Mouse (Mus musculus) heart, embryonic 11.5 days (tissue): Measurements from ENCODE around the gene Zbtb45. TPM values are rescaled to one million over a fixed set of nuclear protein-coding genes. Genes with fewer than 3 reads are reported as not detected.

Source experiments
- ATAC-seq: fragments of 200-750 bp; cut with Nextera tagmentation; replicated peaks from 2 replicates; pipeline ENCODE4 v1.8.0; 2017; ENCODE audit warnings: moderate library complexity; ENCODE audit not compliant: insufficient number of reproducible peaks, low FRiP score, low TSS enrichment
- H3K27ac ChIP-seq: fragments of 300-500 bp; sonication (generic); 2 replicates; pipeline ENCODE4 v1.5.1; 2014; ENCODE audit warnings: mild to moderate bottlenecking, low read depth, low read length
- H3K27me3 ChIP-seq: fragments of 300-500 bp; sonication (generic); 2 replicates; pipeline ENCODE4 v1.6.1; 2014; ENCODE audit warnings: mild to moderate bottlenecking, low read length, mixed read lengths; ENCODE audit not compliant: control insufficient read depth, insufficient read depth
- H3K36me3 ChIP-seq: fragments of 300-500 bp; sonication (generic); 2 replicates; pipeline ENCODE4 v1.6.1; 2014; ENCODE audit warnings: mild to moderate bottlenecking, low read length, moderate library complexity, mixed read lengths; ENCODE audit not compliant: control insufficient read depth, insufficient read depth
- H3K4me1 ChIP-seq: fragments of 300-500 bp; sonication (generic); 2 replicates; pipeline ENCODE4 v1.6.1; 2014; ENCODE audit warnings: low read length; ENCODE audit not compliant: control insufficient read depth, insufficient read depth
- H3K4me2 ChIP-seq: fragments of 300-500 bp; sonication (generic); 2 replicates; pipeline ENCODE4 v1.6.1; 2014; ENCODE audit warnings: mild to moderate bottlenecking, moderate library complexity
- H3K4me3 ChIP-seq: fragments of 300-500 bp; sonication (generic); 2 replicates; pipeline ENCODE4 v1.5.1; 2014; ENCODE audit warnings: low read depth, low read length
- H3K9ac ChIP-seq: fragments of 300-500 bp; sonication (generic); 2 replicates; pipeline ENCODE4 v1.6.1; 2014; ENCODE audit warnings: mild to moderate bottlenecking, low read depth, low read length, moderate library complexity
- H3K9me3 ChIP-seq: fragments of 300-500 bp; sonication (generic); replicated peaks from 2 replicates; pipeline ENCODE4 v1.6.1; 2016; ENCODE audit warnings: low read length; ENCODE audit not compliant: control insufficient read depth
- WGBS: fragments of 180-500 bp; shearing (Covaris S2); extraction: QIAGEN DNeasy Blood & Tissue Kit; methylation state at CpG from one replicate; pipeline ENCODE4 v1.1.7; 2014; ENCODE audit not compliant: insufficient replicate concordance; 5-methylcytosine and 5-hydroxymethylcytosine counted together
- polyA plus RNA-seq: library from polyadenylated mRNA; unstranded; fragments of >200 nt; fragmentation: Nextera tagmentation; extraction: Ambion mirVana; gene quantifications from 2 replicates; pipeline ENCODE4 v1.2.1, GENCODE M21; 2014

The Zbtb45 gene
- polyA plus RNA-seq, 1 experiment from 2014 or later, result 13.6 TPM

DNA sequence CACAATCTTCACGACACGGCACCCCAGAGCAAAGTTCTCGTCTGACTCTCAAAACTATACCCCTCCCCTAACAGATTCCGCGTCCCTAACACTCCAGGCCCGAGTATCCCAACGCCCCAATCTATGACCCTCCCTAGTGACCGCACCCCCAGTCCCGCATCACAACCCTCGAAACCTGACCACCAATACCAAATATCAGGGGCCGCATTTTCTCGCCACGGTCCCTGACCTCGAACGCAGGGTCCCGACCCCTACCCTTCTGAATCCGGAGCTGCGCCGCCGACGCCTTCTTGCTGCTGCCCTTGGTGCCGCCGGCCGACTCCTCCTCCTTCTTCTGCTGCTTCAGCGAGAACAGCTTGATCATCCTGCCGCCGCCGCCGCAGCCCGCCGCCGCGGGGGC lies 27.5 kb upstream of the Zbtb45 start:
- ATAC-seq, result peak; percentile 5; the same call in 1 of the 2 replicates
- peaks cover 21% of the 10 kb centered on the region for H3K4me1 ChIP-seq
- H3K4me3 ChIP-seq, result peak overlapping the region; percentile 81
- H3K9me3 ChIP-seq, result no peaks in the 10 kb centered on the region; the same call in 1 of the 2 replicates
- under 1% methylated on average over 32 of the region's 33 CpGs for WGBS
- peak overlapping the region; percentile 99 for H3K27ac ChIP-seq
- H3K4me2 ChIP-seq, result peak overlapping the region; percentile 69
- peaks cover 3% of the 10 kb centered on the region; the same call in 1 of the 2 replicates for H3K27me3 ChIP-seq
- peak overlapping the region; percentile 97 for H3K9ac ChIP-seq
- H3K36me3 ChIP-seq, result peaks cover 17% of the 10 kb centered on the region

DNA sequence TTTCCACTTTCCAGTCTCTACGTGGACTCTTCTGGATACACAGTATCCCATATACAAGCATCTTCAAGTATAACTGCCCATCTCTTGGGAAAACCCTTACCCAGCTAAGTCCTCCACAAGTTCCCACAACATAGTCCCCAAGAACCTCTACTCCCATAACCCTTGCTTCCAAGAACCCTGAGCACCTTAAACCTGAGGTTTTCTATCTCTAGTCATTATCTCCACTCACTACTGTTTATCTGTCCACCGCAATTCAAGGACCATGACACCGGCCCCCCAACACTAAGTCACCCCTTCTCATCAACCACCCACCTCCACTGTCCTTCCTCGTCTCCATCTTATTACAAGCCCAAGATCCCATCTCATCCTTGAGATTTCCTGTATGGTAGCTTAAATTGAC lies 27.0 kb upstream of the Zbtb45 start:
- Histone ChIP-seq H3K36me3 (peaks cover 19% of the 10 kb centered on the region), H3K27me3 (no peaks in the 10 kb centered on the region), H3K4me2 (peak overlapping the region; percentile 69), H3K4me1 (peaks cover 21% of the 10 kb centered on the region), H3K9ac (peak overlapping the region; percentile 97), H3K9me3 (no peaks in the 10 kb centered on the region), H3K27ac (no peak overlapping the region; the same call in 1 of the 2 replicates), H3K4me3 (peak overlapping the region; percentile 81)
- 28% methylated on average over 4 of the region's 4 CpGs for WGBS
- no peak for ATAC-seq

DNA sequence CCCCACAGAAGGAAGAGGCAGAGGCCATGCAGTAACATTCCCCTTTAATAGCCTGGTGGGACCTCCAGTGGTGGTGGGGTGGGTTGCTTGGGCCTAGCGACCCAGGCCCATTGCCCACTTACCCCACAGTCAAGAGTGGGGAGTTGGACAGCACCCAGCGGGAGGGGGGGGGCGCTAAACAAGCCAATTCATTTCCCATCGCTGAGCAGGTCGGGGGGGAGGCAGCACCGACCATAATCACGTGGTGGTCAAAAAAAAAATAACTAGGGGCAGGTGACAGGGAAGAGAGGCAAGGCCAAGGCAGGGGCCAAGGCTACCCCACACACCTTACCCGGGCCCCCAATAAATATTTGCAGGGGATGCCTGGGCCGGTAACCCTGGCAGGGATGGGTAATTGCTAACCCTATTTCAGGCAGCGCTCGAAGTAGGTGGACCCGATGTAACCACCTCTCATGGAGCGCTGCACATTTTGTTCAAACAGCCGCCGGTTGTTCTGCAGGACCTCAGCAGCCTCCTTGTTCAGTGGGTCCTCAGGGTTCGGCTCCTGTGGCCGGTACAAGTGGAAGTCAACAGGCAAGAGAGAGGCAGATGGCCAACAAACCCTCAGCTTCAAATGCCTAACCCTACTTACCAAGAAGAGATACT lies 25.5 kb upstream of the Zbtb45 start:
- 87% methylated on average over 17 of the region's 17 CpGs for WGBS
- Histone ChIP-seq H3K4me3 (peak overlapping the region; percentile 55), H3K4me2 (peak overlapping the region; percentile 82), H3K27ac (peak overlapping the region; percentile 23), H3K9ac (0 out of 2 replicates have a peak overlapping the region, but pooled peaks have one; percentile 23), H3K4me1 (peaks cover 21% of the 10 kb centered on the region), H3K27me3 (no peaks in the 10 kb centered on the region), H3K9me3 (no peaks in the 10 kb centered on the region), H3K36me3 (peaks cover 27% of the 10 kb centered on the region)
- ATAC-seq, result no peak

DNA sequence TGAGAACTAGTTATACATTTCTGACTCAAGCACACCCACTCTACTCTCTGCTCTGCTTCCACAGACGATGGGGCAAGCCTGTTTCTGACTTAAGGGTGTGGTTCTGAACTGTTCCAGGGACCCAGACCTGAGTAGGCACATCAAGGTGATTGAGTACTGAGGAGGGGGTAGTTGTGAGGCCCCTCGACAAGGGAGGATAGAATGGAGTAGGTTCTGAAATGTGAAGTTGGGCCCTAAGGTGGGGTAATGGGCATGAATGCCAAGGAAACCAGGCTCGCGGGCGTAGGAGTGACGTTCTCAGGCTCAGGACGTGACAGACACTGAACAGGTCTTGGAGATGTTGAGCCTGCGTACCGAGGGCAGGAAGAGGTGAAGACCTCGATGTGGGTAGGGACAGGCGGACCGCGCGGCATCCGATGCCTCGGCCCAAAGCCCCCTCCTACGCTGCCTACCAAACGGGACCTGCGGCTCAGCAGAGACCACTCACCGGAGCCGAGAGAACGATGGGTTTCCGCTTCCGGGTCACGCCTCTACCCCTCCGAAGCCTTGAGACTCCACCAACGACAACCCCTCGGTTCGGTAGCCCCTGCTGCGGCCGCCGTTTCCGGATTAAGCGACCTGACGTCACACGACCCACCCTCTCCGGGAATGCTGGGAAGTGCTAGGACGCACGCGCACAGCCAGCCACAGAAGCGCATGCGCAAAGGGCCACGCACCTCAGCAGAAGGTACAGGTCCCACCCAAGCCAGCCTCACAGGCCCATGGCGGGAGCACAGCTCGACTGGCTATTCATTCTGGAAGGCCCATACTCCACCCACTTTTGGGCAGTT lies 24.5 kb upstream of the Zbtb45 start, which contains the start of gene Chmp2a:
Chmp2a (minus strand) TSS at position 660 of the 830 bp plus-strand sequence.
- WGBS, result under 1% methylated on average over 44 of the region's 45 CpGs
- H3K36me3 ChIP-seq, result peaks cover 37% of the 10 kb centered on the region
- peak; percentile 74 for ATAC-seq

GRCm38 (mm10) chr7:13033451-13034147 lies 23.8 kb upstream of the Zbtb45 start:
- Histone ChIP-seq H3K27me3 (no peaks in the 10 kb centered on the region), H3K9ac (peak overlapping the region; percentile 82), H3K27ac (peak overlapping the region; percentile 79; the same call in 1 of the 2 replicates), H3K9me3 (no peaks in the 10 kb centered on the region), H3K4me2 (peak overlapping the region; percentile 82), H3K4me1 (peaks cover 14% of the 10 kb centered on the region), H3K4me3 (peak overlapping the region; percentile 55), H3K36me3 (peaks cover 44% of the 10 kb centered on the region)
- no peak for ATAC-seq
- WGBS, result 47% methylated on average over 13 of the region's 13 CpGs

More for the DNA sequence above, 24.5 kb upstream of the Zbtb45 start, which contains the start of gene Chmp2a:
- Histone ChIP-seq H3K4me3 (peak within 1 kb of the TSS; percentile 55), H3K4me1 (peaks cover 21% of the 10 kb centered on the region), H3K9ac (peak within 1 kb of the TSS; percentile 82), H3K27me3 (no peaks in the 10 kb centered on the region), H3K4me2 (peak within 1 kb of the TSS; percentile 82), H3K27ac (peak within 1 kb of the TSS; percentile 79), H3K9me3 (no peaks in the 10 kb centered on the region)

GRCm38 (mm10) chr7:13032541-13032940 lies 22.7 kb upstream of the Zbtb45 start:
- H3K4me2 ChIP-seq, result no peak overlapping the region
- no peak overlapping the region for H3K27ac ChIP-seq
- no peak overlapping the region for H3K9ac ChIP-seq
- H3K4me1 ChIP-seq, result peaks cover 14% of the 10 kb centered on the region
- WGBS, result 93% methylated on average over 7 of the region's 7 CpGs
- H3K36me3 ChIP-seq, result peaks cover 55% of the 10 kb centered on the region
- no peaks in the 10 kb centered on the region for H3K9me3 ChIP-seq
- ATAC-seq, result no peak
- no peaks in the 10 kb centered on the region for H3K27me3 ChIP-seq
- H3K4me3 ChIP-seq, result no peak overlapping the region

DNA sequence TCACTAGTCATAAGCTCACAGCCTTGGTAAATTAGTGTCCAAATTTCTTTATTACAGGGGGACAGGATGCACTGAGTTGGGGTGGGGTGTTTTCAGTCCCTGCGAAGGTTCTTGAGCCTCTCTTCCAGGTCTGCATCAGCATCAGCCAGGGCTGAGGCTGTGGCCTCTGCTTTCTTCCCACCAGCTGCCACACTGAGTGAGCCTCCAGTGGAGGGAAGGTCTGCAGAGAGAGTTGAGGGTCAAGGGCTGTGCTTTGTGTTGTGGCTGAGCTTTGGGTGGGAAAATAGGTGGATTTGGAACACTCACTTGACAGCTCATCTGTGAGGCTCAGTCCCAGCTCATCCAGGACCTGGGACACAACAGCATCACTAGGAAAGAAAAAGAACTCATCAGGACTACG lies 22.1 kb upstream of the Zbtb45 start:
- Histone ChIP-seq H3K4me3 (no peak overlapping the region), H3K4me1 (peaks cover 14% of the 10 kb centered on the region), H3K9ac (no peak overlapping the region), H3K27me3 (no peaks in the 10 kb centered on the region), H3K9me3 (no peaks in the 10 kb centered on the region), H3K36me3 (peaks cover 60% of the 10 kb centered on the region), H3K27ac (no peak overlapping the region), H3K4me2 (no peak overlapping the region)
- ATAC-seq, result no peak
- WGBS, result 94% methylated on average over 2 of the region's 2 CpGs

DNA sequence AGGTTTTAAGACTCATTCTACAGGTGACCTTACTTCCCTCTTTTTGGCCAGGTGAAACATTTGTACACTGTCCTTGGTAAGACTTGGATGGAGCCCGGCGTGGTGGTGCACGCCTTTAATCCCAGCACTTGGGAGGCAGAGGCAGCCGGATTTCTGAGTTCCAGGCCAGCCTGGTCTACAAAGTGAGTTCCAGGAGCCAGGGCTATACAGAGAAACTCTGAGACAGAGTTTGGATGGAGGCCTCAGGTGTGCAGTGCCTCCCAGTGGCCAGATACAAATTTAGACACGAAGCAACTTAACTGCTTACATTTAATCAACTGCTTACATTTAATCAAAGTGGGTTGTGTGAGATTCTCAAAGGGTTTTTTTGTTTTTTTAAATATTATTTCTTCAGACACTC lies 21.2 kb upstream of the Zbtb45 start:
- H3K27me3 ChIP-seq, result no peaks in the 10 kb centered on the region
- peaks cover 13% of the 10 kb centered on the region for H3K4me1 ChIP-seq
- no peak overlapping the region for H3K9ac ChIP-seq
- H3K4me2 ChIP-seq, result no peak overlapping the region
- H3K36me3 ChIP-seq, result peaks cover 65% of the 10 kb centered on the region
- H3K9me3 ChIP-seq, result no peaks in the 10 kb centered on the region
- H3K4me3 ChIP-seq, result no peak overlapping the region
- no peak overlapping the region for H3K27ac ChIP-seq
- 82% methylated on average over 5 of the region's 5 CpGs for WGBS
- ATAC-seq, result no peak
